Mouse (Mus musculus): ENCODE data around the gene Plekhs1. TPM values are rescaled to one million over a fixed set of nuclear protein-coding genes. Genes with fewer than 3 reads are reported as not detected.

Plekhs1 gene
- polyA plus RNA-seq, 1 experiment from 2014 or later, result 0.31 TPM

GRCm38 (mm10) chr19:56430369-56430768 is 31.1 kb upstream of the Plekhs1 start:
- Histone ChIP-seq H3K4me2 (ENCODE audit: low read length) (no peak overlapping the region), H3K4me1 (replicated peaks; ENCODE audit: control insufficient read depth, insufficient read depth, low read length) (peaks cover 18% of the 10 kb centered on the region), H3K9ac (ENCODE audit: low read length) (no peak overlapping the region), H3K27ac (ENCODE audit: low read depth) (no peak overlapping the region), H3K4me3 (ENCODE audit: low read depth, low read length) (no peak overlapping the region), H3K27me3 (replicated peaks; ENCODE audit: control insufficient read depth, insufficient read depth, low read length) (no peaks in the 10 kb centered on the region), H3K9me3 (ENCODE audit: control insufficient read depth, low read length) (no peaks in the 10 kb centered on the region), H3K36me3 (ENCODE audit: control insufficient read depth, insufficient read depth, low read length) (peaks cover 10% of the 10 kb centered on the region)
- ATAC-seq (replicated peaks; ENCODE audit: low FRiP score, low TSS enrichment, low read depth) (no peak), DNase-seq (ENCODE audit: low spot score) (no peak)
- WGBS, result 57% methylated on average over 8 of the region's 8 CpGs

GRCm38 (mm10) chr19:56432706-56433105 is 28.7 kb upstream of the Plekhs1 start:
- Histone ChIP-seq H3K4me2 (ENCODE audit: low read length) (no peak overlapping the region), H3K27ac (ENCODE audit: low read depth) (no peak overlapping the region), H3K9me3 (ENCODE audit: control insufficient read depth, low read length) (no peaks in the 10 kb centered on the region), H3K27me3 (replicated peaks; ENCODE audit: control insufficient read depth, insufficient read depth, low read length) (no peaks in the 10 kb centered on the region), H3K4me1 (replicated peaks; ENCODE audit: control insufficient read depth, insufficient read depth, low read length) (peaks cover 5% of the 10 kb centered on the region; the same call in 1 of the 2 replicates), H3K36me3 (ENCODE audit: control insufficient read depth, insufficient read depth, low read length) (peaks cover 25% of the 10 kb centered on the region), H3K4me3 (ENCODE audit: low read depth, low read length) (no peak overlapping the region), H3K9ac (ENCODE audit: low read length) (no peak overlapping the region)
- DNase-seq (ENCODE audit: low spot score) (no peak), ATAC-seq (replicated peaks; ENCODE audit: low FRiP score, low TSS enrichment, low read depth) (no peak)
- 58% methylated on average over 10 of the region's 10 CpGs for WGBS

GRCm38 (mm10) chr19:56433581-56433980 is 27.9 kb upstream of the Plekhs1 start:
- Histone ChIP-seq H3K4me1 (replicated peaks; ENCODE audit: control insufficient read depth, insufficient read depth, low read length) (peaks cover 7% of the 10 kb centered on the region; the same call in 1 of the 2 replicates), H3K9me3 (ENCODE audit: control insufficient read depth, low read length) (no peaks in the 10 kb centered on the region), H3K4me3 (ENCODE audit: low read depth, low read length) (no peak overlapping the region), H3K27ac (ENCODE audit: low read depth) (no peak overlapping the region), H3K27me3 (replicated peaks; ENCODE audit: control insufficient read depth, insufficient read depth, low read length) (no peaks in the 10 kb centered on the region), H3K4me2 (ENCODE audit: low read length) (no peak overlapping the region), H3K9ac (ENCODE audit: low read length) (no peak overlapping the region), H3K36me3 (ENCODE audit: control insufficient read depth, insufficient read depth, low read length) (peaks cover 26% of the 10 kb centered on the region)
- DNase-seq (ENCODE audit: low spot score) (no peak), ATAC-seq (replicated peaks; ENCODE audit: low FRiP score, low TSS enrichment, low read depth) (no peak)
- 85% methylated on average over 7 of the region's 7 CpGs for WGBS

GRCm38 (mm10) chr19:56436380-56436779 is 25.1 kb upstream of the Plekhs1 start:
- Histone ChIP-seq H3K9me3 (ENCODE audit: control insufficient read depth, low read length) (no peaks in the 10 kb centered on the region), H3K9ac (ENCODE audit: low read length) (no peak overlapping the region), H3K27me3 (replicated peaks; ENCODE audit: control insufficient read depth, insufficient read depth, low read length) (no peaks in the 10 kb centered on the region), H3K4me2 (ENCODE audit: low read length) (no peak overlapping the region), H3K4me1 (replicated peaks; ENCODE audit: control insufficient read depth, insufficient read depth, low read length) (peaks cover 9% of the 10 kb centered on the region; the same call in 1 of the 2 replicates), H3K27ac (ENCODE audit: low read depth) (no peak overlapping the region), H3K4me3 (ENCODE audit: low read depth, low read length) (no peak overlapping the region), H3K36me3 (ENCODE audit: control insufficient read depth, insufficient read depth, low read length) (peaks cover 30% of the 10 kb centered on the region)
- ATAC-seq (replicated peaks; ENCODE audit: low FRiP score, low TSS enrichment, low read depth), result no peak
- whole genome bisulfite sequencing, result 78% methylated on average over 13 of the region's 13 CpGs
- no peak for DNase-seq (ENCODE audit: low spot score)

GRCm38 (mm10) chr19:56438357-56439071 is 22.9 kb upstream of the Plekhs1 start:
- no peak overlapping the region for H3K4me2 ChIP-seq (ENCODE audit: low read length)
- peaks cover 30% of the 10 kb centered on the region for H3K36me3 ChIP-seq (ENCODE audit: control insufficient read depth, insufficient read depth, low read length)
- H3K9ac ChIP-seq (ENCODE audit: low read length), result no peak overlapping the region
- H3K4me1 ChIP-seq (replicated peaks; ENCODE audit: control insufficient read depth, insufficient read depth, low read length), result 0 out of 2 replicates have a peak, but pooled peaks cover 7% of the 10 kb centered on the region
- H3K27me3 ChIP-seq (replicated peaks; ENCODE audit: control insufficient read depth, insufficient read depth, low read length), result no peaks in the 10 kb centered on the region
- H3K27ac ChIP-seq (ENCODE audit: low read depth), result peak overlapping the region; percentile 27; the same call in 1 of the 2 replicates
- no peak for ATAC-seq (replicated peaks; ENCODE audit: low FRiP score, low TSS enrichment, low read depth)
- no peak overlapping the region for H3K4me3 ChIP-seq (ENCODE audit: low read depth, low read length)
- H3K9me3 ChIP-seq (ENCODE audit: control insufficient read depth, low read length), result no peaks in the 10 kb centered on the region
- no peak for DNase-seq (ENCODE audit: low spot score)
- 62% methylated on average over 7 of the region's 7 CpGs for WGBS

GRCm38 (mm10) chr19:56439072-56439434 is 22.4 kb upstream of the Plekhs1 start:
- peaks cover 11% of the 10 kb centered on the region; the same call in 1 of the 2 replicates for H3K4me1 ChIP-seq (replicated peaks; ENCODE audit: control insufficient read depth, insufficient read depth, low read length)
- H3K36me3 ChIP-seq (ENCODE audit: control insufficient read depth, insufficient read depth, low read length), result peaks cover 25% of the 10 kb centered on the region
- no peaks in the 10 kb centered on the region for H3K9me3 ChIP-seq (ENCODE audit: control insufficient read depth, low read length)
- no peak overlapping the region for H3K4me3 ChIP-seq (ENCODE audit: low read depth, low read length)
- no peak overlapping the region for H3K9ac ChIP-seq (ENCODE audit: low read length)
- ATAC-seq (replicated peaks; ENCODE audit: low FRiP score, low TSS enrichment, low read depth) (no peak), DNase-seq (ENCODE audit: low spot score) (no peak)
- H3K4me2 ChIP-seq (ENCODE audit: low read length), result no peak overlapping the region
- H3K27ac ChIP-seq (ENCODE audit: low read depth), result 0 out of 2 replicates have a peak overlapping the region, but pooled peaks have one; percentile 27
- H3K27me3 ChIP-seq (replicated peaks; ENCODE audit: control insufficient read depth, insufficient read depth, low read length), result no peaks in the 10 kb centered on the region
- WGBS, result 73% methylated on average over 6 of the region's 6 CpGs

- Histone ChIP-seq H3K4me2 (ENCODE audit: low read length) (no peak overlapping the region), H3K27ac (ENCODE audit: low read depth) (peak overlapping the region; percentile 73; the same call in 1 of the 2 replicates), H3K9me3 (ENCODE audit: control insufficient read depth, low read length) (no peaks in the 10 kb centered on the region), H3K27me3 (replicated peaks; ENCODE audit: control insufficient read depth, insufficient read depth, low read length) (no peaks in the 10 kb centered on the region), H3K36me3 (ENCODE audit: control insufficient read depth, insufficient read depth, low read length) (peaks cover 4% of the 10 kb centered on the region; the same call in 1 of the 2 replicates), H3K9ac (ENCODE audit: low read length) (no peak overlapping the region), H3K4me1 (replicated peaks; ENCODE audit: control insufficient read depth, insufficient read depth, low read length) (peaks cover 27% of the 10 kb centered on the region), H3K4me3 (ENCODE audit: low read depth, low read length) (no peak overlapping the region)
- no peak for DNase-seq (ENCODE audit: low spot score)
- 64% methylated on average over 14 of the region's 14 CpGs for WGBS
- no peak for ATAC-seq (replicated peaks; ENCODE audit: low FRiP score, low TSS enrichment, low read depth)
These were observed 18.0 kb upstream of the Plekhs1 start for GRCm38 (mm10) chr19:56443445-56443844.

GRCm38 (mm10) chr19:56448784-56449183 is 12.7 kb upstream of the Plekhs1 start:
- 93% methylated on average over 4 of the region's 4 CpGs for WGBS
- no peaks in the 10 kb centered on the region for H3K9me3 ChIP-seq (ENCODE audit: control insufficient read depth, low read length)
- DNase-seq (ENCODE audit: low spot score) (no peak), ATAC-seq (replicated peaks; ENCODE audit: low FRiP score, low TSS enrichment, low read depth) (no peak)
- peaks cover 18% of the 10 kb centered on the region for H3K4me1 ChIP-seq (replicated peaks; ENCODE audit: control insufficient read depth, insufficient read depth, low read length)
- no peak overlapping the region for H3K4me3 ChIP-seq (ENCODE audit: low read depth, low read length)
- no peak overlapping the region for H3K27ac ChIP-seq (ENCODE audit: low read depth)
- H3K9ac ChIP-seq (ENCODE audit: low read length), result no peak overlapping the region
- H3K27me3 ChIP-seq (replicated peaks; ENCODE audit: control insufficient read depth, insufficient read depth, low read length), result no peaks in the 10 kb centered on the region
- H3K4me2 ChIP-seq (ENCODE audit: low read length), result no peak overlapping the region
- no peaks in the 10 kb centered on the region for H3K36me3 ChIP-seq (ENCODE audit: control insufficient read depth, insufficient read depth, low read length)

GRCm38 (mm10) chr19:56449537-56449936 is 11.9 kb upstream of the Plekhs1 start:
- Histone ChIP-seq H3K27ac (ENCODE audit: low read depth) (no peak overlapping the region), H3K4me2 (ENCODE audit: low read length) (no peak overlapping the region), H3K36me3 (ENCODE audit: control insufficient read depth, insufficient read depth, low read length) (no peaks in the 10 kb centered on the region), H3K27me3 (replicated peaks; ENCODE audit: control insufficient read depth, insufficient read depth, low read length) (no peaks in the 10 kb centered on the region), H3K9me3 (ENCODE audit: control insufficient read depth, low read length) (no peaks in the 10 kb centered on the region), H3K4me1 (replicated peaks; ENCODE audit: control insufficient read depth, insufficient read depth, low read length) (peaks cover 14% of the 10 kb centered on the region), H3K9ac (ENCODE audit: low read length) (no peak overlapping the region), H3K4me3 (ENCODE audit: low read depth, low read length) (no peak overlapping the region)
- WGBS, result 85% methylated on average over 8 of the region's 8 CpGs
- ATAC-seq (replicated peaks; ENCODE audit: low FRiP score, low TSS enrichment, low read depth), result no peak
- no peak for DNase-seq (ENCODE audit: low spot score)
